Comparison of ENCODE assay signal across 8 mouse cellular contexts in genomic region chr4:139129806-139130700, GRCm38 (mm10). TPM values are rescaled to one million over a fixed set of nuclear protein-coding genes. Genes with fewer than 3 reads are reported as not detected.
DNase-seq lines count a peak whose midpoint lies in the region; ATAC-seq lines count a peak whose summit lies in the region.

No protein-coding gene starts in this region.

- H3K27me3 ChIP-seq in hindbrain, embryonic 10.5 days (ENCODE audit: insufficient read depth, poor library complexity, severe bottlenecking): no peaks in the 10 kb centered on the region
- no peaks in the 10 kb centered on the region for H3K27me3 ChIP-seq in limb, embryonic 10.5 days (ENCODE audit: low read depth, poor library complexity, severe bottlenecking)
- H3K27me3 ChIP-seq in midbrain, embryonic 10.5 days (ENCODE audit: low read depth, poor library complexity, severe bottlenecking): no peaks in the 10 kb centered on the region

- peaks cover 7% of the 10 kb centered on the region for H3K9me3 ChIP-seq in hindbrain, embryonic 10.5 days
- H3K9me3 ChIP-seq in limb, embryonic 10.5 days (replicated peaks): no peaks in the 10 kb centered on the region
- H3K9me3 ChIP-seq in midbrain, embryonic 10.5 days (replicated peaks): 0 out of 2 replicates have a peak, but pooled peaks cover 3% of the 10 kb centered on the region

- 3% methylated on average over 57 of the region's 57 CpGs for WGBS in hindbrain, embryonic 10.5 days
- WGBS in limb, embryonic 10.5 days: 3% methylated on average over 57 of the region's 57 CpGs
- 3% methylated on average over 57 of the region's 57 CpGs for WGBS in midbrain, embryonic 10.5 days

- peak; percentile 35 for ATAC-seq in erythroblast, adult 5-6 weeks (replicated peaks; ENCODE audit: low FRiP score, poor library complexity, severe bottlenecking)

- H3K4me3 ChIP-seq in hindbrain, embryonic 10.5 days: peak overlapping the region; percentile 85
- peak overlapping the region; percentile 98 for H3K4me3 ChIP-seq in limb, embryonic 10.5 days
- peak overlapping the region; percentile 98 for H3K4me3 ChIP-seq in midbrain, embryonic 10.5 days

- peaks cover 13% of the 10 kb centered on the region for H3K36me3 ChIP-seq in hindbrain, embryonic 10.5 days
- H3K36me3 ChIP-seq in limb, embryonic 10.5 days: peaks cover 7% of the 10 kb centered on the region
- peaks cover 11% of the 10 kb centered on the region for H3K36me3 ChIP-seq in midbrain, embryonic 10.5 days

- DNase-seq in left cerebral cortex, adult 18-20 months (ENCODE audit: low spot score in 2 of 2): peak; percentile 13 to 25
- no peak for DNase-seq in left cerebral cortex, adult 11 months (ENCODE audit: low spot score)
- peak; percentile 35 for DNase-seq in T-cell, adult 2 months (ENCODE audit: low spot score)
- peak; percentile 61 for DNase-seq in hindbrain, embryonic 10.5 days (ENCODE audit: low spot score)
- DNase-seq in limb, embryonic 10.5 days (ENCODE audit: low spot score): peak; percentile 68
- DNase-seq in midbrain, embryonic 10.5 days (ENCODE audit: low spot score): peak; percentile 51
- peak; percentile 22 to 44 for DNase-seq in thymus, postnatal 36 days

- H3K4me1 ChIP-seq in hindbrain, embryonic 10.5 days (replicated peaks): peaks cover 28% of the 10 kb centered on the region
- peaks cover 18% of the 10 kb centered on the region for H3K4me1 ChIP-seq in limb, embryonic 10.5 days
- H3K4me1 ChIP-seq in midbrain, embryonic 10.5 days: peaks cover 24% of the 10 kb centered on the region

- peak overlapping the region; percentile 94 for H3K27ac ChIP-seq in hindbrain, embryonic 10.5 days
- H3K27ac ChIP-seq in limb, embryonic 10.5 days: peak overlapping the region; percentile 89
- peak overlapping the region; percentile 94 for H3K27ac ChIP-seq in midbrain, embryonic 10.5 days (replicated peaks)

RNA-seq across cellular contexts. Expression of gene Minos1, which starts 0.9 kb away (rescaled TPM):
- total RNA-seq in left cerebral cortex, adult 18-20 months (2021): 100 to 1,000 TPM; 198 to 207 TPM
- 103 and 127 TPM in 2 replicates for total RNA-seq in erythroblast, adult 5-6 weeks (2015; ENCODE audit: low replicate concordance)
- total RNA-seq in erythroblast, adult 5-6 weeks (2017; ENCODE audit: low replicate concordance): 36.6 and 91.7 TPM in 2 replicates
- 377 and 428 TPM in 2 replicates for polyA plus RNA-seq in hindbrain, embryonic 10.5 days (2016; fragmentation: Nextera tagmentation; extraction: Ambion mirVana)
- polyA plus RNA-seq in limb, embryonic 10.5 days (2016; fragmentation: Nextera tagmentation; extraction: Ambion mirVana): 393 and 402 TPM in 2 replicates
- 359 and 362 TPM in 2 replicates for polyA plus RNA-seq in midbrain, embryonic 10.5 days (2016; fragmentation: Nextera tagmentation; extraction: Ambion mirVana)

RNA-seq across cellular contexts. Expression of gene Nbl1, which starts 37.3 kb away (rescaled TPM):
- total RNA-seq in left cerebral cortex, adult 18-20 months (2021): 10 to 100 TPM; 62.6 to 66.6 TPM
- total RNA-seq in erythroblast, adult 5-6 weeks (2015; ENCODE audit: low replicate concordance): not detected in 2 replicates
- not detected in 2 replicates for total RNA-seq in erythroblast, adult 5-6 weeks (2017; ENCODE audit: low replicate concordance)
- 12.3 and 17.2 TPM in 2 replicates for polyA plus RNA-seq in hindbrain, embryonic 10.5 days (2016; fragmentation: Nextera tagmentation; extraction: Ambion mirVana)
- polyA plus RNA-seq in limb, embryonic 10.5 days (2016; fragmentation: Nextera tagmentation; extraction: Ambion mirVana): 12.5 and 28.7 TPM in 2 replicates
- 8.7 and 14.8 TPM in 2 replicates for polyA plus RNA-seq in midbrain, embryonic 10.5 days (2016; fragmentation: Nextera tagmentation; extraction: Ambion mirVana)

RNA-seq across cellular contexts. Expression of gene Htr6, which starts 54.7 kb away (rescaled TPM):
- total RNA-seq in left cerebral cortex, adult 18-20 months (2021): 1 to 10 TPM; 5.7 to 7.6 TPM
- total RNA-seq in erythroblast, adult 5-6 weeks (2015; ENCODE audit: low replicate concordance): not detected in 2 replicates
- not detected in 2 replicates for total RNA-seq in erythroblast, adult 5-6 weeks (2017; ENCODE audit: low replicate concordance)
- polyA plus RNA-seq in hindbrain, embryonic 10.5 days (2016; fragmentation: Nextera tagmentation; extraction: Ambion mirVana): 0.08 TPM in 1 of 2 replicates, not detected in the other
- not detected in 2 replicates for polyA plus RNA-seq in limb, embryonic 10.5 days (2016; fragmentation: Nextera tagmentation; extraction: Ambion mirVana)
- polyA plus RNA-seq in midbrain, embryonic 10.5 days (2016; fragmentation: Nextera tagmentation; extraction: Ambion mirVana): not detected in 2 replicates
